Comparison of ENCODE assay signal across 8 mouse cellular contexts in genomic region chr12:87442177-87443114, GRCm38 (mm10). TPM values are rescaled to one million over a fixed set of nuclear protein-coding genes. Genes with fewer than 3 reads are reported as not detected.
DNase-seq lines count a peak whose midpoint lies in the region; ATAC-seq lines count a peak whose summit lies in the region.

No protein-coding gene starts in this region.

- H3K9ac ChIP-seq in intestine, embryonic 15.5 days = peak overlapping the region; percentile 87

- peak; percentile 29 for DNase-seq in CD4-positive, CD25-positive, alpha-beta regulatory T cell, adult 2 months (ENCODE audit: low read depth, low spot score)
- DNase-seq in thymus, postnatal 25 days = peak; percentile 11
- no peak for DNase-seq in thymus, adult 18-20 months
- DNase-seq in neural tube, embryonic 10.5 days (ENCODE audit: extremely low spot score, low spot score) = peak; percentile 26
- no peak for DNase-seq in ovary, postnatal 14 days (ENCODE audit: low spot score)

- peaks cover 21% of the 10 kb centered on the region for H3K36me3 ChIP-seq in intestine, embryonic 15.5 days

- no peaks in the 10 kb centered on the region for H3K9me3 ChIP-seq in intestine, embryonic 15.5 days

- peak overlapping the region; percentile 74 for H3K4me2 ChIP-seq in intestine, embryonic 15.5 days (replicated peaks)

- 18% methylated on average over 12 of the region's 12 CpGs for WGBS in intestine, embryonic 15.5 days

- peak overlapping the region; percentile 80 for H3K4me3 ChIP-seq in intestine, embryonic 15.5 days (replicated peaks)

- no peak for ATAC-seq in CD4-positive, CD25-positive, alpha-beta regulatory T cell, adult 4 months
- ATAC-seq in intestine, embryonic 15.5 days = peak; percentile 42; the same call in 1 of the 2 replicates
- no peak for ATAC-seq in erythroid progenitor cell, adult 5-6 weeks (replicated peaks; ENCODE audit: low FRiP score, poor library complexity, severe bottlenecking)

- no peak overlapping the region for H3K27ac ChIP-seq in intestine, embryonic 15.5 days

- no peaks in the 10 kb centered on the region for H3K27me3 ChIP-seq in intestine, embryonic 15.5 days (replicated peaks)

- 0 out of 2 replicates have a peak, but pooled peaks cover 8% of the 10 kb centered on the region for H3K4me1 ChIP-seq in intestine, embryonic 15.5 days (replicated peaks)

RNA-seq across cellular contexts. Expression of gene Slirp, which starts 1.2 kb away (rescaled TPM):
- polyA plus RNA-seq in CD4-positive, CD25-positive, alpha-beta regulatory T cell, adult 4 months (2017; shearing (Covaris generic)) = 100 to 1,000 TPM in 1 of 2 experiments, 10 to 100 TPM in 1; 63.8 to 113 TPM
- 290 and 308 TPM in 2 replicates for polyA plus RNA-seq in intestine, embryonic 15.5 days (2015; fragmentation: Nextera tagmentation; extraction: Ambion mirVana)
- 16.3 and 35.7 TPM in 2 replicates for total RNA-seq in erythroid progenitor cell, adult 5-6 weeks (2015; ENCODE audit: low replicate concordance)
- 3.3 and 34.5 TPM in 2 replicates for total RNA-seq in erythroid progenitor cell, adult 5-6 weeks (2017; ENCODE audit: low replicate concordance)

RNA-seq across cellular contexts. Expression of gene Alkbh1, which starts 1.4 kb away (rescaled TPM):
- polyA plus RNA-seq in CD4-positive, CD25-positive, alpha-beta regulatory T cell, adult 4 months (2017; shearing (Covaris generic)) = 10 to 100 TPM; 63.6 to 82.0 TPM
- polyA plus RNA-seq in intestine, embryonic 15.5 days (2015; fragmentation: Nextera tagmentation; extraction: Ambion mirVana) = 48.3 and 50.6 TPM in 2 replicates
- 7.2 and 20.5 TPM in 2 replicates for total RNA-seq in erythroid progenitor cell, adult 5-6 weeks (2015; ENCODE audit: low replicate concordance)
- 18.0 and 19.9 TPM in 2 replicates for total RNA-seq in erythroid progenitor cell, adult 5-6 weeks (2017; ENCODE audit: low replicate concordance)

RNA-seq across cellular contexts. Expression of gene Snw1, which starts 29.6 kb away (rescaled TPM):
- 100 to 1,000 TPM; 245 TPM for polyA plus RNA-seq in CD4-positive, CD25-positive, alpha-beta regulatory T cell, adult 4 months (2017; shearing (Covaris generic))
- polyA plus RNA-seq in intestine, embryonic 15.5 days (2015; fragmentation: Nextera tagmentation; extraction: Ambion mirVana) = 108 and 119 TPM in 2 replicates
- 15.9 and 34.6 TPM in 2 replicates for total RNA-seq in erythroid progenitor cell, adult 5-6 weeks (2015; ENCODE audit: low replicate concordance)
- 47.5 and 55.0 TPM in 2 replicates for total RNA-seq in erythroid progenitor cell, adult 5-6 weeks (2017; ENCODE audit: low replicate concordance)

RNA-seq across cellular contexts. Expression of gene Gm5788, which starts 52.1 kb away (rescaled TPM):
- not detected for polyA plus RNA-seq in CD4-positive, CD25-positive, alpha-beta regulatory T cell, adult 4 months (2017; shearing (Covaris generic))
- not detected in 2 replicates for polyA plus RNA-seq in intestine, embryonic 15.5 days (2015; fragmentation: Nextera tagmentation; extraction: Ambion mirVana)
- total RNA-seq in erythroid progenitor cell, adult 5-6 weeks (2015; ENCODE audit: low replicate concordance) = not detected in 2 replicates
- not detected in 2 replicates for total RNA-seq in erythroid progenitor cell, adult 5-6 weeks (2017; ENCODE audit: low replicate concordance)

RNA-seq across cellular contexts. Expression of gene Sptlc2, which starts 54.3 kb away (rescaled TPM):
- polyA plus RNA-seq in CD4-positive, CD25-positive, alpha-beta regulatory T cell, adult 4 months (2017; shearing (Covaris generic)) = 10 to 100 TPM; 56.8 to 71.9 TPM
- 115 and 119 TPM in 2 replicates for polyA plus RNA-seq in intestine, embryonic 15.5 days (2015; fragmentation: Nextera tagmentation; extraction: Ambion mirVana)
- total RNA-seq in erythroid progenitor cell, adult 5-6 weeks (2015; ENCODE audit: low replicate concordance) = 33.9 and 45.7 TPM in 2 replicates
- 20.4 and 40.2 TPM in 2 replicates for total RNA-seq in erythroid progenitor cell, adult 5-6 weeks (2017; ENCODE audit: low replicate concordance)

Comparison
In these comparisons a context has a peak if more than half of its experiments do, and no peak if none do; other contexts are left out.
1. DNase-seq: peak in CD4-positive, CD25-positive, alpha-beta regulatory T cell, adult 2 months (single experiment), thymus, postnatal 25 days (single experiment) and neural tube, embryonic 10.5 days (single experiment); none in thymus, adult 18-20 months (0 of 2) and ovary, postnatal 14 days (single experiment).